Mouse (Mus musculus) cerebellum, adult 11 months (tissue): ENCODE data around the gene Lifr.

Source experiments
- DNase-seq: peaks from one replicate; pipeline ENCODE4 v3.0.0; 2022

The Lifr gene

GRCm38 (mm10) chr15:7090211-7090765, at the start of gene Lifr:
Gene Lifr, plus strand, starts transcription at chr15:7090614.
- DNase-seq, result no peak

- no peak for DNase-seq
These were observed 46.2 kb upstream of the Lifr start for GRCm38 (mm10) chr15:7044081-7044749.

GRCm38 (mm10) chr15:7045056-7045455, 45.4 kb upstream of the Lifr start:
- DNase-seq, result no peak

- no peak for DNase-seq
These were observed 42.5 kb upstream of the Lifr start for GRCm38 (mm10) chr15:7047931-7048330.

GRCm38 (mm10) chr15:7048916-7049315, 41.5 kb upstream of the Lifr start:
- DNase-seq, result no peak

GRCm38 (mm10) chr15:7051666-7052065, 38.7 kb upstream of the Lifr start:
- DNase-seq, result no peak

GRCm38 (mm10) chr15:7052117-7052516, 38.3 kb upstream of the Lifr start:
- DNase-seq, result no peak

- DNase-seq, result no peak
These were observed 33.6 kb upstream of the Lifr start for GRCm38 (mm10) chr15:7056851-7057250.

- no peak for DNase-seq
These were observed 29.9 kb upstream of the Lifr start for GRCm38 (mm10) chr15:7060522-7060921.

- no peak for DNase-seq
These were observed 28.3 kb upstream of the Lifr start for GRCm38 (mm10) chr15:7061995-7062697.

GRCm38 (mm10) chr15:7062698-7063009, 27.8 kb upstream of the Lifr start:
- DNase-seq, result no peak

GRCm38 (mm10) chr15:7063521-7064240, 26.7 kb upstream of the Lifr start:
- DNase-seq, result no peak

- DNase-seq, result no peak
These were observed 25.4 kb upstream of the Lifr start for GRCm38 (mm10) chr15:7064992-7065523.

- no peak for DNase-seq
These were observed 24.8 kb upstream of the Lifr start for GRCm38 (mm10) chr15:7065624-7066023.

GRCm38 (mm10) chr15:7066752-7067151, 23.7 kb upstream of the Lifr start:
- no peak for DNase-seq

GRCm38 (mm10) chr15:7069374-7069773, 21.0 kb upstream of the Lifr start:
- DNase-seq, result no peak

GRCm38 (mm10) chr15:7070199-7070794, 20.1 kb upstream of the Lifr start:
- no peak for DNase-seq

- no peak for DNase-seq
These were observed 17.1 kb upstream of the Lifr start for GRCm38 (mm10) chr15:7073269-7073668.

- no peak for DNase-seq
These were observed 15.2 kb upstream of the Lifr start for GRCm38 (mm10) chr15:7075185-7075584.

GRCm38 (mm10) chr15:7078356-7078755, 12.1 kb upstream of the Lifr start:
- no peak for DNase-seq

- no peak for DNase-seq
These were observed 10.6 kb upstream of the Lifr start for GRCm38 (mm10) chr15:7079631-7080337.

- DNase-seq, result no peak
These were observed 9.3 kb upstream of the Lifr start for GRCm38 (mm10) chr15:7080916-7081626.
